Mouse (Mus musculus) layer of hippocampus, postnatal 10 days (tissue): Measurements from ENCODE around the gene Gm49336. TPM values are rescaled to one million over a fixed set of nuclear protein-coding genes. Genes with fewer than 3 reads are reported as not detected.
A peak's percentile ranks its signal among the peaks of the same experiment; 100 is the strongest.

Experiments
- DNase-seq, 2 experiments: peaks; one replicate each; pipeline ENCODE4 v3.0.0; 2021; ENCODE audit warnings: low spot score in 2 of 2
- long read RNA-seq: library from polyadenylated mRNA; stranded (forward); transcript quantifications from one replicate; pipeline ENCODE4 v2.0.0, GENCODE M21; 2023
- total RNA-seq, 2 experiments: library from RNA; stranded (reverse); gene quantifications; 2 replicates each; pipeline ENCODE4 v1.2.3; 2021

The Gm49336 gene
- 100 to 1,000 TPM in 1 of 2 experiments, 10 to 100 TPM in 1; 98.5 to 110 TPM for total RNA-seq
- long read RNA-seq, transcript Gm49336-201 (15 exons, 3,913 nt): major isoform, 7 of 19 reads
- long read RNA-seq, partial matches to known transcripts: 4 of 19 reads
- long read RNA-seq, other reads (novel, unspliced or antisense): 8 of 19 reads

GRCm38 (mm10) chr14:60251281-60252003, at the start of gene Gm49336, which contains the start of gene Nupl1:
Gene Gm49336 (minus strand): TSS chr14:60251507.
Gene Nupl1 (minus strand): TSS chr14:60251431.
- DNase-seq: peak; percentile 95 to 98

- no peak for DNase-seq
Observed at GRCm38 (mm10) chr14:60301024-60301423, 49.7 kb upstream of the Gm49336 start.

GRCm38 (mm10) chr14:60300224-60300991, 49.1 kb upstream of the Gm49336 start:
- peak; percentile 32 to 33 for DNase-seq

- no peak for DNase-seq
Observed at GRCm38 (mm10) chr14:60295531-60295930, 44.2 kb upstream of the Gm49336 start.

GRCm38 (mm10) chr14:60290363-60290762, 39.1 kb upstream of the Gm49336 start:
- no peak for DNase-seq

- DNase-seq: no peak
Observed at GRCm38 (mm10) chr14:60286194-60286863, 35.0 kb upstream of the Gm49336 start.

GRCm38 (mm10) chr14:60275301-60276276, 24.3 kb upstream of the Gm49336 start:
- no peak for DNase-seq

GRCm38 (mm10) chr14:60273346-60273745, 22.0 kb upstream of the Gm49336 start:
- DNase-seq: no peak

- no peak for DNase-seq
Observed at GRCm38 (mm10) chr14:60269333-60269732, 18.0 kb upstream of the Gm49336 start.

- peak; percentile 94 to 95 for DNase-seq
Observed at GRCm38 (mm10) chr14:60264990-60265876, 13.9 kb upstream of the Gm49336 start, which contains the start of gene Mtmr6. Gene Mtmr6 (plus strand): TSS chr14:60265228.

- DNase-seq: no peak
Observed at GRCm38 (mm10) chr14:60262316-60262715, 11.0 kb upstream of the Gm49336 start.

GRCm38 (mm10) chr14:60257851-60258250, 6.5 kb upstream of the Gm49336 start:
- no peak for DNase-seq

- DNase-seq: no peak
Observed at GRCm38 (mm10) chr14:60257101-60257500, 5.8 kb upstream of the Gm49336 start.

- no peak for DNase-seq
Observed at GRCm38 (mm10) chr14:60256356-60256755, 5.0 kb upstream of the Gm49336 start.

GRCm38 (mm10) chr14:60254774-60255173, 3.5 kb upstream of the Gm49336 start:
- DNase-seq: no peak

GRCm38 (mm10) chr14:60253466-60253865, 2.2 kb upstream of the Gm49336 start:
- no peak for DNase-seq

- peak; percentile 29 to 32 for DNase-seq
Observed at GRCm38 (mm10) chr14:60252004-60253000, 995 bp upstream of the Gm49336 start.

- no peak for DNase-seq
Observed at GRCm38 (mm10) chr14:60250879-60251278, 428 bp downstream of the Gm49336 start.
